In the genomic region with DNA sequence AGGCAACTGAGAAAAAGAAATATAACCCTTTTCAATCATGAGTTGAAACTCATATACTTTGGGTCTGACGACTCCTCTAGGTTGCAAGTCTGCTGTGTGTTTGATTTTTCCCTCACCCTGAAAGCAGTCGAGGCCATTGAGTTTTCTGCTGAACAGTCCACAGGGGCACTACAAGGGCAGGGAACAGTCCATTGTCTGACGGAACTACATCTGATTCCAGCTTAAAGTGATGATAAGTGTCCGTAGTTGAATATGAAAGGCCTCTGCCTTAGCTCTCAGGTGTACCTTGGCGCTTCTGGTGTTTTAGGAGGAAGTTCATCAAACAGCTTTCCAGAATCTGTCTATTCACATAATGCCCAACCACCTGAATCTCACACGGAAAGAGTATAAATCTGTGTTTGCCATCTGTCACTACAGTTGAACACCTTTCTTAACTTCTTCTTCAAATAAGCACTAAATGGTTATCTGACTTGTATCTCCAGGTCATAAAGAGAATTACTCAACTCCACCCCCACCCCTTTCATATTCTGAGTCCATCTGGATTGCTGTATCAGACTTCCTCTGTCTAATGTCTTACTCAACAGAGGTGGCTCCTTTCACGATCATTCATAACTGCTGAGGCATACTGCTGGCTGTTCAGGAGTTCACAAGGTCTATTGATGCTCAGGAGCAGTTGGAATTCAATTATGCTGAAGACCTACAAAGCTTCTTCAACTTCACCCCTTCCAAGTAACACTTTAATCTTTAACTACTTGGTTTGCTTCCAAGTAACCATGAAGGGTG, we compare ENCODE assay signal across 22 mouse cellular contexts.
"Had no signal": no experiment of that assay in that cellular context is flagged by ENCODE, and none has a peak within 500 bp of the region (broad histone marks: within the 10 kb centered on the region; RNA-seq: fewer than 3 reads in every experiment).

No protein-coding gene starts in this region.

- H3K27ac ChIP-seq: kidney, postnatal 0 days; left cerebral cortex, adult 2 months; limb, embryonic 12.5 days; limb, embryonic 15.5 days; liver, embryonic 14.5 days; macrophage; midbrain, embryonic 12.5 days; midbrain, embryonic 15.5 days; neural tube, embryonic 13.5 days; stomach, embryonic 15.5 days had no signal

- H3K4me2 ChIP-seq: limb, embryonic 12.5 days; limb, embryonic 15.5 days; liver, embryonic 11.5 days; lung, embryonic 14.5 days; midbrain, embryonic 12.5 days; midbrain, embryonic 15.5 days; neural tube, embryonic 13.5 days; stomach, embryonic 15.5 days had no signal

- H3K36me3 ChIP-seq: limb, embryonic 12.5 days; limb, embryonic 15.5 days; midbrain, embryonic 12.5 days; midbrain, embryonic 15.5 days; neural tube, embryonic 13.5 days; stomach, embryonic 15.5 days had no signal

- ATAC-seq: liver, postnatal 0 days; lung, postnatal 0 days; midbrain, embryonic 15.5 days had no signal

- DNase-seq: kidney, adult 8-10 months; kidney, postnatal 25 days; layer of hippocampus, postnatal 36 days; liver, postnatal 0 days; lung, embryonic 14.5 days; retina, postnatal 1 day; right cerebral cortex, postnatal 25 days; spleen, adult 18-20 months; thymus, postnatal 25 days had no signal

- H3K9me3 ChIP-seq: limb, embryonic 12.5 days; limb, embryonic 15.5 days; midbrain, embryonic 12.5 days; midbrain, embryonic 15.5 days; neural tube, embryonic 13.5 days; stomach, embryonic 15.5 days had no signal

- H3K4me1 ChIP-seq: limb, embryonic 12.5 days; limb, embryonic 15.5 days; midbrain, embryonic 12.5 days; midbrain, embryonic 15.5 days; neural tube, embryonic 13.5 days; stomach, embryonic 15.5 days had no signal

- H3K4me3 ChIP-seq: left cerebral cortex, adult 2 months; limb, embryonic 12.5 days; limb, embryonic 15.5 days; midbrain, embryonic 12.5 days; midbrain, embryonic 15.5 days; myocyte; neural tube, embryonic 13.5 days; stomach, embryonic 15.5 days had no signal

- H3K9ac ChIP-seq: limb, embryonic 12.5 days; limb, embryonic 15.5 days; liver, embryonic 14.5 days; liver, postnatal 0 days; lung, embryonic 14.5 days; midbrain, embryonic 12.5 days; midbrain, embryonic 15.5 days; neural tube, embryonic 13.5 days; stomach, embryonic 15.5 days had no signal

- H3K27me3 ChIP-seq: limb, embryonic 12.5 days; limb, embryonic 15.5 days; midbrain, embryonic 12.5 days; midbrain, embryonic 15.5 days; neural tube, embryonic 13.5 days; stomach, embryonic 15.5 days had no signal
